Mouse (Mus musculus) megakaryocyte, embryonic 14.5 days (primary cell): ENCODE measurements around the gene Cysrt1. TPM values are rescaled to one million over a fixed set of nuclear protein-coding genes. Genes with fewer than 3 reads are reported as not detected.

ENCODE experiments used
- H3K27me3 ChIP-seq: replicated peaks from 2 replicates; pipeline ENCODE3; 2012; ENCODE audit warnings: inconsistent platforms
- H3K36me3 ChIP-seq: replicated peaks from 2 replicates; pipeline ENCODE3; 2012; ENCODE audit warnings: low read length, inconsistent platforms, mixed read lengths
- H3K4me1 ChIP-seq: 2 replicates; pipeline ENCODE4 v1.6.1; 2012; ENCODE audit warnings: inconsistent platforms
- H3K4me3 ChIP-seq: replicated peaks from 2 replicates; pipeline ENCODE3; 2012; ENCODE audit warnings: moderate library complexity, mild to moderate bottlenecking, inconsistent platforms
- H3K9me3 ChIP-seq: 2 replicates; pipeline ENCODE4 v1.6.1; 2012; ENCODE audit warnings: inconsistent platforms
- FLI1 ChIP-seq: IDR thresholded peaks from 2 replicates; pipeline ENCODE4 v1.6.1; 2012; ENCODE audit warnings: low read length, inconsistent platforms, mixed read lengths
- GATA1 ChIP-seq: IDR thresholded peaks from 3 replicates; pipeline ENCODE4 v1.6.1; 2012; ENCODE audit warnings: mixed read lengths, low read length, inconsistent platforms, borderline replicate concordance
- polyA plus RNA-seq: library from polyadenylated mRNA; stranded (reverse); fragments of >175 nt; gene quantifications from 2 replicates; pipeline ENCODE4 v1.2.3, GENCODE M21; 2012; ENCODE audit warnings: low replicate concordance; ENCODE audit not compliant: insufficient read depth

Cysrt1 gene
- polyA plus RNA-seq, result not detected in 2 replicates

DNA sequence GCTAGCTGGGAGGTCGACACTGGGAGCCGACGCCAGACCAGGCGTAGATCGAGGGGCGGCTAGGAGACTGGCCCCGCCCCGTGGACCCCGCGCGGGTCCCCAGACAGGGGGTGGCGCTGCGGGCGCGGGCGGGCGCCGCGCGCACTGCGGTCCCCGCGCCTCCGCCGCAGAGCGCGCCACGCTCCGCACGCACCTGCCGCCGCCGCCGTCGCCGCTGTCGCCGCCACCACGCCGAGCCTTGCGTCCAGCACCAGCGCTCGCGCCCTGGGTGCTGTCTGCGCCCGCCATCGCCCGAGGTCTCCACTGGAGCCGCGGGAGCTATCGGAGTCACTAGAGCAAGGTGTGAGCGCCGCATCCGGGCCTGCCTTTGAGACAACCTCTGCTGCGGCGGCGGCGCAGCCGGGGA is at the start of gene Cysrt1, which contains the start of gene Rnf208:
Gene Cysrt1 (minus strand): TSS at position 352 of the 406 bp plus-strand sequence.
Gene Rnf208 (plus strand): TSS at position 155 of the 406 bp plus-strand sequence.
- Histone ChIP-seq H3K4me3 (peak within 1 kb of the TSS; percentile 89), H3K4me1 (peaks cover 38% of the 10 kb centered on the region), H3K36me3 (peaks cover 31% of the 10 kb centered on the region), H3K9me3 (no peaks in the 10 kb centered on the region), H3K27me3 (peaks cover 68% of the 10 kb centered on the region)
- TF ChIP-seq GATA1 (no peak), FLI1 (no peak)

- peaks cover 3% of the 10 kb centered on the region for H3K36me3 ChIP-seq
- H3K4me1 ChIP-seq, result peaks cover 39% of the 10 kb centered on the region
- H3K4me3 ChIP-seq, result no peak overlapping the region
- no peaks in the 10 kb centered on the region for H3K9me3 ChIP-seq
- TF ChIP-seq GATA1 (no peak), FLI1 (no peak)
- peaks cover 98% of the 10 kb centered on the region for H3K27me3 ChIP-seq
Measured at GRCm38 (mm10) chr2:25291184-25292053, 49.2 kb upstream of the Cysrt1 start.

DNA sequence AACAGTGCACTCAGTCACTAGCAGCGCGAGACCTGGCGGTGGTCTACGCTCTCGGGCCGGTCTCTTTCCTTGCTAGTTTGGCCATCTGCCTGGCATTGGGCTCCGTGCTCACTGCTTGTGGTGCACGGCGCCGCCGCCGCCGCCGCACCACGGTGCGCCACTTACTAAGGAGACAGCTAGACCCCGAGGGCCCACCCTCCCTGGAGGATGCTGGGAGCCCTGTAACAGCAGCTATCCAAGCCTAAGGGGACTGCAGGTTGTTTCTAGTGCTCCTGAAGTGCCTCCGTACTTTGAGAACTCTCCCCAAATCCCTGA is 48.5 kb upstream of the Cysrt1 start:
- H3K36me3 ChIP-seq, result peaks cover 10% of the 10 kb centered on the region
- TF ChIP-seq FLI1 (no peak), GATA1 (no peak)
- H3K9me3 ChIP-seq, result no peaks in the 10 kb centered on the region
- H3K4me1 ChIP-seq, result peaks cover 45% of the 10 kb centered on the region
- peaks cover 92% of the 10 kb centered on the region for H3K27me3 ChIP-seq
- H3K4me3 ChIP-seq, result peak overlapping the region; percentile 59

DNA sequence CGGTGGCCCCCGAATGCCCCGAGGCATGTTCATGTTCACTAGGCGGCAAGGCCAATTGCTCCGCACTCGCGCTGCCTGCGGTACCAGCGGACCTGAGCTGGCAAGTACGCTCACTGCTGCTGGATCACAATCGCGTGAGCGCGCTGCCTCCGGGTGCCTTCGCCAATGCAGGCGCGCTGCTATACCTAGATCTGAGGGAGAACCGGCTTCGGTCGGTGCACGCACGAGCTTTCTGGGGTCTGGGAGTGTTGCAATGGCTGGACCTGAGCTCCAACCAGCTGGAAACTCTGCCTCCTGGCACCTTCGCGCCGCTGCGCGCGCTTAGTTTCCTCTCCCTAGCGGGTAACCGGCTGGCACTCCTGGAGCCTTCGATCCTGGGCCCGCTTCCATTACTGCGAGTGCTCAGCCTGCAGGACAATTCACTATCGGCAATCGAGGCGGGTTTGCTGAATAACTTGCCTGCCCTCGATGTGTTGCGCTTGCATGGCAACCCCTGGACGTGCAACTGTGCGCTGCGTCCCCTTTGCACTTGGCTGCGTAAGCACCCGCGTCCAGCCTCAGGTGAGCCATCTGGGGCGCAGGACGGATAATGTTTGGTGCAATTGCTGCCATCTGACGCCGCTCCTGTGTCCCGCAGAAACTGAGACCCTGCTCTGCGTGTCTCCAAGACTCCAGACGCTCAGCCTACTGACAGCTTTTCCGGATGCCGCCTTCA is 48.0 kb upstream of the Cysrt1 start:
- Histone ChIP-seq H3K4me3 (peak overlapping the region; percentile 59), H3K9me3 (no peaks in the 10 kb centered on the region), H3K4me1 (peaks cover 46% of the 10 kb centered on the region), H3K36me3 (peaks cover 15% of the 10 kb centered on the region), H3K27me3 (peaks cover 87% of the 10 kb centered on the region)
- TF ChIP-seq GATA1, result no peak
- TF ChIP-seq FLI1, result no peak

GRCm38 (mm10) chr2:25289651-25290050 is 47.4 kb upstream of the Cysrt1 start, which contains the start of gene Lrrc26:
TSS of gene Lrrc26 (plus strand) at chr2:25289915.
- peaks cover 21% of the 10 kb centered on the region for H3K36me3 ChIP-seq
- peaks cover 81% of the 10 kb centered on the region for H3K27me3 ChIP-seq
- TF ChIP-seq FLI1 (no peak), GATA1 (no peak)
- peak within 1 kb of the TSS; percentile 59 for H3K4me3 ChIP-seq
- no peaks in the 10 kb centered on the region for H3K9me3 ChIP-seq
- H3K4me1 ChIP-seq, result peaks cover 46% of the 10 kb centered on the region

- H3K4me1 ChIP-seq, result peaks cover 46% of the 10 kb centered on the region
- H3K36me3 ChIP-seq, result peaks cover 29% of the 10 kb centered on the region
- peaks cover 73% of the 10 kb centered on the region for H3K27me3 ChIP-seq
- TF ChIP-seq GATA1, result no peak
- TF ChIP-seq FLI1, result no peak
- H3K9me3 ChIP-seq, result no peaks in the 10 kb centered on the region
- no peak overlapping the region for H3K4me3 ChIP-seq
Measured at GRCm38 (mm10) chr2:25288734-25289345, 46.6 kb upstream of the Cysrt1 start.

DNA sequence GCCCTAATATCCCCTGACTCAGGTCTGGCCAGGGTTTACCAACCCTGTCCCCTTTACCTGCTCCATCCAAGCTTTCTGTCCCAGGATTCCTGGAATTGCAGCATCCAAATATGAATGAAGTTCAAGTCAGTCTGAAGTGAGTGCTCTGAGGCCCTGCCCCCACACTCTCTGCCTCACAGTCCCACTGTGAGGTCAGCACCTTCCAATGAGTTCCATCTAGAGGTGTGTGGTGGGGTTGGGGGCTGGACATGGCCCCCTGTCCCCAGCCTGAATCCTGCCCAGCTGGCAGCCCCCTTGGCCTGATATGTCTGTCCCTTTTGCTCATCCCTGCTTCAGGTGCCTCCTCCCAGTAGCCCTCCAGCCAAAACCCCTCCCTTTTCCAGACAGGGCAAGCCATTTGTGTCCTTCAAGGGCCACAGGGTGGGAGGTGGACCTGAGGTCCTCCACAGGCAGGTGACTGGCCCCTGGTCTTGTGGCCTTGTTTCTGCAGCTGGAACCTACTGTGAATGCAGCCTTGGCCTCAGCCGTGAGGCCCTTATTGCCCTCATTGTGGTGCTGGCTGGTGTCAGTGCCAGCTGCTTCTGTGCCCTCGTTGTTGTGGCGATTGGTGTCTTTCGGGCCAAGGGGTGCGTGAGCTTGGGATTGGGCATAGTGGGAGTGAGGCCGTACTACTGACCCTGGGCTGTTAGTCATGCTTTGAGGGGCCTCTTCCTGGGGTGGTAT is 45.8 kb upstream of the Cysrt1 start, which contains the start of gene Tmem210:
Gene Tmem210 (plus strand): TSS at position 219 of the 723 bp plus-strand sequence.
- H3K36me3 ChIP-seq, result peaks cover 36% of the 10 kb centered on the region
- H3K27me3 ChIP-seq, result peaks cover 66% of the 10 kb centered on the region
- H3K4me1 ChIP-seq, result peaks cover 46% of the 10 kb centered on the region
- TF ChIP-seq FLI1, result no peak
- TF ChIP-seq GATA1, result no peak
- no peak within 1 kb of the TSS for H3K4me3 ChIP-seq
- no peaks in the 10 kb centered on the region for H3K9me3 ChIP-seq

- peaks cover 55% of the 10 kb centered on the region for H3K27me3 ChIP-seq
- peaks cover 39% of the 10 kb centered on the region for H3K4me1 ChIP-seq
- H3K4me3 ChIP-seq, result no peak overlapping the region
- TF ChIP-seq GATA1 (no peak), FLI1 (no peak)
- H3K36me3 ChIP-seq, result peaks cover 47% of the 10 kb centered on the region
- no peaks in the 10 kb centered on the region for H3K9me3 ChIP-seq
Measured at GRCm38 (mm10) chr2:25286837-25287636, 44.8 kb upstream of the Cysrt1 start.
